Mouse (Mus musculus): ENCODE measurements around the gene Ggn.

DNA sequence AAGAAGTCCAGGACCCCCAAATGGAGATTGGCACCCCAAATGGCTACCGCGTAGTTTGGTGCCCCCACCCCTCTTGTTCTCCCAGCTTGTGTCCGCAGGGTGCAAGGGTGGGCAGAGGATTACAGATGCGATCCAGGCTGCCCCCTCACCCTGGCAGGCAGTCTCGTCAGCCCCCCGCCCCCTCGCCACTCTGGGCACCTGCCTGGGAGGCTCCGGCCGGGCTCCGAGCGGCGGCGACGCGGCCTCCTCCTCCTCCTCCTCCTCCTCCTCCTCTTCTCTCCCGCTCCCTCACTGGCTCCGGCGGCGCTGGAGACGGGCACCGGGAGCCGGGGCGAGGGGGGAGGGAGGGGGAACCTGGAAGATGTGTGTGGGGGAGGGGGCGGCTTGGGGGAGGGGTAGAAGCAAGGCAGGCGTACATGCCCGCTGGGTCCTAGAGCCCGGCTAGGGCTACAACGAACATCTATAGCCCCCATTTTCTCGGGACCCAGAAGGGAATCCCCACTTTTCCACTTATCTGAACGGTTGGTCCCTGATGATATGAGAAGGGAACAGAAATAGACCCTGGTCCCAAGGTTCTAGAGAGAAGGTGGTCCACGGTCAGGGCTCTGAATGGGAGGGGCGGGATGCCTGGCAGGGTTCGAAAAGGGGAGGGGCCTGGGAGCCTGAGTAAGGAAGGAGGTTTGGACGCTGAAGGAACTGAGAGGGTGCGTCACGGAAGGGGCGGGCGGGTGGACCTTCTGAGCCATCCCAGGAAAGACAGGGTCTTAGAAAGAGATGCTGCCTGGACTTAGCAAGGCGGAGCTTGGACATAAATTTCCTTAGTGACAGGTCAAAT is 562 bp upstream of the Ggn start:
- TF ChIP-seq ZKSCAN1 (IDR thresholded peaks at IDR 0.05; ENCODE audit: borderline replicate concordance, low read depth, low read length) (no peak), EP300 (IDR thresholded peaks at IDR 0.05; ENCODE audit: low read length) (no peak)
